Mouse (Mus musculus) kidney, adult 18-20 months (tissue): ENCODE data around the gene Elavl4.

Source experiments
- DNase-seq: peaks from one replicate; pipeline ENCODE4 v3.0.0; 2021

Elavl4 gene

GRCm38 (mm10) chr4:110264345-110264943, 87.3 kb downstream of the Elavl4 start:
- DNase-seq: no peak

DNA sequence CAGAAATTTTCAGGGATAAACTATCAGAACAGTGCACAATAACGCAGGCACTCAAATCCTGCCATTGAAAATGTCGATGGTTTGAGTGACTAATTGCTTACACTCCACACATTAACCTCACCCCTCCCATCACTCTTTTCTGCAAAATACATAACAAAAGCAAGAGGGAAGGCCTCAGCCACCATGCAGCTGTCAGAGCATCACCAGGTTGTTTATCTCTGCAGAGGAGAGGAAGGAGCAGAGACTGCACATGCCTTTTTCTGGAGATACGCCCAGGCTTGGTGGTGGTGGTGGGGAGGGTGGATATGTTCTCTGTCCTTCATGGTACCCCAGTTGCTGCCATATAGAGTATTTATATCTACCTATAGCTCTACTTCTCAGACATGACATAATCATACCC, 94.3 kb downstream of the Elavl4 start:
- DNase-seq: no peak

DNA sequence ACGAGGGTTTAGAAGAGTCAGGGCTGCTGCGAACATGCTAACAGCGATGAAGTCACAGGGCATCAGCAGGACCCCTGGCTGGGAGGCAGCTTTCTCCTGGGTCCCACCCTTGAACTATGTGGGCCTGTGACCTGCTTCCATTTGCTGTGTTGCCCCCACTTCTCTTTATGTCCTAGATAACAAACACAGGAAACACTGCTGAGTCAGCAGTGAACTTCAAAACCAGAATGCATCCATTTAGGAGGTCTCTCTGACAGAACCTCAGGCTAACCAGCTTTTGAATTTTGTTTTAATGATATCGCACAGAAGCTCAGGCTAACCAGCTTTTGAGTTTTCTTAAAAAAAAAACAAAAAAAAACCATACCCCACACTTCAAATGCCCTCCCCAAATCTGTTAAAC, 96.1 kb downstream of the Elavl4 start:
- DNase-seq: no peak

DNA sequence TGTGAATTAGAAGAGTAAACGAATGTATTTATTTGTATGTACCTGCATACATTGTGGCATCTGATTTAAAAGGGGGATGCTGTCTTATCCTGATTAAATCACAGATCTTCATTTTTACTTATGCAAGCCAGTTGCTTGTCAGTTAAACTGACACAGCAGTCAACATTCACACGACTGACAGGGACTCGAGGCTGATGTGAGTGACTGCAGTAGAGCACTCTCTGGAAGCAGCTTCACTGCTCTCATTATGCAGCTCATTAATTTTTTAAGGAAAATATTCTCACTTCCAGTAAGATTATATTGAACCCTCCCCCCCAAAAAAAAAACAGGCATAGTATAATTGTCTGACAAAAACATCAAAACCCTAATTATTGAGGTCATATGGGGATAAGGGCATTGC, 101.7 kb downstream of the Elavl4 start:
- DNase-seq: no peak

GRCm38 (mm10) chr4:110242879-110243278, 108.8 kb downstream of the Elavl4 start:
- no peak for DNase-seq

- DNase-seq: no peak
Measured at GRCm38 (mm10) chr4:110234554-110234953, 117.2 kb downstream of the Elavl4 start.

DNA sequence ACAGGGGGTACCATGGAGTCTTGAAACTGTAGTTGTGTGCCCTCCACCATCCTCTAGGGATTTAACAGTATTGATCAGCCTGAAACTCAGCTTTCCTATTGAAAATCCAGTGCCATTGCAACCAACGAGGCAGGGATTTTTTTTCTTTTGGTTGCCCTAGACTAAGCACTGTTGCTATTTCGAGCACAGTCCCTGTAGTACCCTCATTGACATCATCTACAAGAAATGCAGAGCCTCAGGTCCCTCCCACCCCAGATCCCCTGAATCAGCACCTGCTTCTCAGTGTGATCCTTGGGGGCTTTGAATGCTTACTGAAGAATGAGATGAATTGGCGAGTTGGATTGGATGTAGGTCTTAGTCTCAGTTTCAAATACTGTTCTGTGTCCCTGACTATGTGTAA, 119.4 kb downstream of the Elavl4 start:
- no peak for DNase-seq

DNA sequence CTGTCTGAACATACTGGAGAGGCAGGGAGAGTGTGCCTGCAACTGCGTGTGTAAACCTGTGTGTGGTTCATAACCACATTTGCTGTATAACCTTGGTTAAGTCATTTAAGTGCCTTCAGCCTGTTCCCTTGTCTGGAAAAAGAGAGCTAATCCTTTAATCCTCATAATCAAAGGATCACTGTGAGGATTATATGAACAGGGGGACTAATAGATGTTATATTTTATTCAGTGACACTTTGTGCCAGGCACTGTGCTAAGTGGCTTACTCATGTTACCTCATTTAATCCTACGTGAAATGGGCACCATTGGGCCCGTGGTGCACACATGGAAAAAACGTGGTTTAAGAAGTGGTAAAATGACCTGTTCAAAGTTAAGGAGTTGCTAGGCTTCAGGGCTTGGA, 119.9 kb downstream of the Elavl4 start:
- no peak for DNase-seq

GRCm38 (mm10) chr4:110229652-110230051, 122.1 kb downstream of the Elavl4 start:
- no peak for DNase-seq

DNA sequence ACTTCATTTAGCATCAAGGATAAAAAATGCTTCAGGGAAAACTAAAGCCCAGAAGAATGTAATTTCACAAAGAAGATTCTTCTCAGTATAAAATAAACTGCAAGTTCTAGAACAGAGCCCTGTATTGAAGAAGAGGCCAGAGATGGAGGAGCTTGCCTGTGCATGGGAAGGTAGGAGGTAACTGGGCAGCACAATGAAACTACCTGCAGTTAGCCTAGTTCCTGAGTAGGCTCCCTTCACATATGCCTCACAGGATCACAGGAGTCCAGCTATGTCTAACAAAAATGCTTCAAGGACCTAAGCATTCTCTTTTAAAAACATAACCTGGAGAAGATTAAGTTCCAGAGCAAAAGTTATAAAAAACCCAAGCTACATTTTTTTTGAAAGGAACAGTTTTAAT, 122.5 kb downstream of the Elavl4 start:
- no peak for DNase-seq

DNA sequence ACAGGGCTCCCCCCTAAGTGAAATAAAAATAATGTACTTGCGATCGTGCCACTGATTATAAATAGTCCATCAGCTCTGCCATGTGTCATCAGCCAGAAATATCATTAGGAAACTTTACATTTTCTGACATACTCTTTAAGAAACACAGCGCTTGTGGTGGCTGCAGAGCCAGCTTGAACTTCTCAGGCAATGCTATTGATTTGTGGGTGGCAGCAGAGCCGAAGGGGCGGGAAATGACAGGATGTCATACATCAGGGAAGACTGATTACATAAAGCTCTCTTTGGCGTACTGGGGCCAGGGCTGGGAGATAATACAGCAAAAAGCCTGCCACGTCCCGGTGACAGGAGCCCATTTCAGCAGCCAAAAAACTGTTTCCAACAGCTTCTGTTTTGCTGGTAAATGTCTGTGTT, 124.1 kb downstream of the Elavl4 start:
- DNase-seq: no peak

- DNase-seq: no peak
Measured at GRCm38 (mm10) chr4:110225492-110225891, 126.2 kb downstream of the Elavl4 start.

DNA sequence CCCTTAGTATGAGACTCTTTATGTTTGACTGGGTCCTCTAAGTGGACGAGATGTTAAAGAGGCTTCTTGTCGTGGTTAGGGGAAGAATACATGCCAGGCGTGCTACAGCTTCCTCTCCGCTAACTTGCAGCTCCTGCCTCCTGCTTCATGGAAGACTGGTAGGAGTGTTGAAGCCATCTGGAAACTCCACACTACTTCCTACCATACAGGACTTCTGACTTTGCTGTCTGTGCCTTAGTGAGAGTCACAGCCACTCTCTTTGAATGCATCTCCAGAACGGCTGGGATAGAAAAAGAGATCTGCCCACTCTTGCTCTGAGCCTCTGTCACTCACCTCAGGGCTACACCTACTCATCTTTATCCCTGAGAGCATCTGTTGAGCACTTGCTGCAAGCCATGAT, 132.9 kb downstream of the Elavl4 start:
- no peak for DNase-seq

DNA sequence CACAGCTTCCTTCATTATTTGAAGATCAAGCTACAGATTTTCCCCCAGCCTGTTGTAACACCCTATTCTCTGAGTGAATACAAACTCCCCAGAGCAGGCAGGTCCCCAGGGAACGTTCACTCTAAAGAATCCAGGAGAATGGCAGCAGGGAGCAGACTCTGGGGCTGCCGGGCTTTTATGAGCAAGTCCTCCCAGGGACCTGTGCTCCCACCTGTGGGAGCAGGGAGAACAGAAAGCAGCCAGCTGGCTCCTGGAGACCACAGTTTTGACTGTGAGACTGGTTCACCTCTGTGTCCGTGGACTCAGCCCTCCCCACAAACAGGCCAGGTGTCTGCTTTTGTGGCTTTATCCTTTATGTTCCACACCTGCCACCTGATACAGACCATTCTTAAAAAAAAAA, 134.2 kb downstream of the Elavl4 start:
- DNase-seq: no peak

GRCm38 (mm10) chr4:110214543-110214942, 137.2 kb downstream of the Elavl4 start:
- no peak for DNase-seq

DNA sequence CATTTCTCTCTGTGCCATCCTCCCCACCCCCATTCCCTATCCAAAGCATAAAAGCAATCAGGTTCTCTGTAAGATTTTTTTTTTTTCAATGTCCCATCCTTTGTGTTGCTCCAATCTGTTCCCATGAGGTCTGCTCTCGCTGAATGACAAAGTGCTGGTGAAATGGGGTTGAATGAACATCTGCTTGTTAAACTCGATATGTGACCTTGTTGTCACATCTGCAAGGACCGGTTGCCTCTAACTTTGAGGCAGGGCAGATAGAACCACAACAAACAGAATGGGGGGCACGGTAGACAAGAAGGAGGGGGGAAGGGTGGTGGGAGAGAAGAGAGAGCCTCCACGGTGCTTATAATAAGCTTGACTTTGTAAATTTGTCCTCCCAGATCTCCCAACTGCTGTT, 138.0 kb downstream of the Elavl4 start:
- no peak for DNase-seq

- no peak for DNase-seq
Measured at GRCm38 (mm10) chr4:110210246-110210645, 141.5 kb downstream of the Elavl4 start.

DNA sequence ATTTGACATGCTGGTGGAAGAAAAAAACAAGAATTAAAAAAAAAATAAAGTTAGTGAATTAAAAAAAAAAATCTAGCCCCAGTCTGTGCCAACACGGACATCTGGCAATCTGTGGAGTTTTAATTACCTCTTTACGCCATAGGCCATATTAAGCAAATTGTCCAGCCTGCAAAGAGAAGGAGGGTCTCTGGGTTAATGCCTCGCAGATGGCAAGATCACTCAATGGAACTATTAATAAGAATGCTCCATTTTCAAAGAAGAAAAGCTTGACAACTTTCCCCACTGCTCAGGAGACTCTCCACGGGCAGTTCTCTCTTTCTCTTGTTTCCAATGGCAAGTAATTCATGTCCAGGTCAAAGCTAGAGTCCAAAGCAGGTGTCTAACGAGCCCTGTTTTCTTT, 142.1 kb downstream of the Elavl4 start:
- DNase-seq: no peak

- no peak for DNase-seq
Measured at GRCm38 (mm10) chr4:110201680-110202079, 150.0 kb downstream of the Elavl4 start.

DNA sequence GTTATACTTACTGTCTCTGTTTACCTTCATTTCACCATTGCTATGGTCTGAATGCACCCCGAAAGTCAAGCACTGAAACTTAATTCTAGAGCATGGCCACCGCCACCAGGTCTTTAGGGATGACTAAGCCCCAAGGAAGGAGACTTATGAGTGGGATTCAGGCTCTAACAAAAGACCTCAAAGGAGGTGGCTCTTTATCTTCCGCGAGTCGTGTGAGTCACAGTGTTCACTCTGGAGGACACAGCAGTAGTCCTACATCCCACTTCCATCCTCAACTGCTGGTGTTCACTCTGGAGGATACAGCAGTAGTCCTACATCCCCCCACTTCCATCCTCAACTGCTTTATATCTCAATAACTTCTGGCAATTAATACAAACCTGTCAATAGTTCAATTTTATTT, 151.8 kb downstream of the Elavl4 start:
- DNase-seq: no peak

- DNase-seq: no peak
Measured at GRCm38 (mm10) chr4:110198600-110198999, 153.1 kb downstream of the Elavl4 start.

DNA sequence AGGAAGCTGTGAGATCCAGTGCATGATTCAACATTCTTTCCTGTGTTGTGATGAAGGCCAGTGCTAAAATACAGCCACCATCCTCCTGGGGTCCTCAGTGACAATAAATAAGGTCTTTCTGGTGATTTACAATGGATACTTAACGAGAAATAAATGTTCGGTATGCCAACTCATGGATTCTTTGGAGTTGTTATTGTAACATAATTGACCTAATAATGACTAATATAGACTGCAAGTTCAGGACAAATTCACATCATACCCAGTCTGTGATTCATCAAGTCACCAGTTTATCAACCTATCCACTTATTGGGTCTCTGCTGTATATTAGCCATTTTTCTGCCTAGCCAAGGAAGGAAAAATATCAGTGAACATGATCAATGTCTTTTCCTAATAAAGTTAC, 174.4 kb downstream of the Elavl4 start:
- no peak for DNase-seq

- DNase-seq: no peak
Measured at GRCm38 (mm10) chr4:110172028-110172427, 179.7 kb downstream of the Elavl4 start.

DNA sequence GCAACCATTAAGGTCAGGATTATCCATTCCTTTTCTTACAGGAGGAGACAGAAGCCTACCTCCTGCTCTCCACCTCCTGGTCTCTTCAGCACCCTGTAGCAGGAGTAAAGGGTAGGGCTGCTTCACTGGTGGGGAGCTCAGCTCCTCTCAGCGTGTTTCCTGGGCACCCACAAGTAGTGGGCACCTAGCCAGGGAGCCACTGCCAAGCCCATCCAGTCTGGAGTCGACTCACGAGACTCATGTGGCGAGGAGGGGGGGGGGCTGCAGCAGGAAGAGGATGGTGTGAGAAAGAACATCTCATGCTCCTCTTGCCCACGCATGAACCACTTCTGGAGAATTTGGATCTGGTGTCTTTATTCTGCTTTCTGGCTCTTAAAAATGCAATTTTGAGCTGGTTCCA, 186.5 kb downstream of the Elavl4 start:
- DNase-seq: no peak

DNA sequence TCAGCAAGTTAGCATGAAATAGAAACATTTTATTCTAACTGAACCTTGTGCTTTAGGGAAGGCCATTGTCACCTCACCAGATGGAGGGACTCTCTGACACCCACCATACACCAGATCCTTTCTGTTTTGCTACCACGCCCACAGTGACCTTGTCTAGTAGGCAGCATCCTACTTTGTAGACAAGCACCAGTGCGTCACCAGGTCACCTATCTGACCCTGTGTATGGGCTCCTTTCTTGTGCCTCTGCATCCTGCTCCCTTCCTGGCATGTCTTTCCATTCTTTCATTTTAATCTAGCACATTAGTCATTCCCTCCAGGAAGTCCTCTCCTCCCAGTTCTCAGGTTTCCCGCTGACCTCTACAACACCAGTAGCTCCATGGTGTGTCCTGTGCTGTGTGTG, 190.1 kb downstream of the Elavl4 start:
- no peak for DNase-seq
